Mouse (Mus musculus) mesoderm, embryonic 11.5 days (tissue): ENCODE measurements around the gene Kif16b.

Experiments
- DNase-seq: peaks from one replicate; pipeline ENCODE4 v3.0.0-alpha.2; 2012; ENCODE audit warnings: low read depth, low spot score

Gene Kif16b

GRCm38 (mm10) chr2:142900862-142901805 is at the start of gene Kif16b:
Kif16b (minus strand) TSS chr2:142901531.
- peak; percentile 93 for DNase-seq

- DNase-seq = peak; percentile 39
Observed at GRCm38 (mm10) chr2:142940899-142941642, 39.7 kb upstream of the Kif16b start.

- no peak for DNase-seq
Observed at GRCm38 (mm10) chr2:142930445-142930844, 29.1 kb upstream of the Kif16b start.

- DNase-seq = no peak
Observed at GRCm38 (mm10) chr2:142929226-142930112, 28.1 kb upstream of the Kif16b start.

GRCm38 (mm10) chr2:142910808-142911388 is 9.6 kb upstream of the Kif16b start:
- no peak for DNase-seq

GRCm38 (mm10) chr2:142909213-142909612 is 7.9 kb upstream of the Kif16b start:
- DNase-seq = no peak

- DNase-seq = no peak
Observed at GRCm38 (mm10) chr2:142907056-142907455, 5.7 kb upstream of the Kif16b start.

- DNase-seq = peak; percentile 94
Observed at GRCm38 (mm10) chr2:142902905-142903895, 1.9 kb upstream of the Kif16b start.

GRCm38 (mm10) chr2:142900120-142900861 is 1.0 kb downstream of the Kif16b start:
- peak; percentile 5 for DNase-seq

GRCm38 (mm10) chr2:142893780-142894179 is 7.6 kb downstream of the Kif16b start:
- no peak for DNase-seq

- no peak for DNase-seq
Observed at GRCm38 (mm10) chr2:142891283-142891682, 10.0 kb downstream of the Kif16b start.

GRCm38 (mm10) chr2:142884456-142884855 is 16.9 kb downstream of the Kif16b start:
- no peak for DNase-seq

GRCm38 (mm10) chr2:142883625-142883994 is 17.7 kb downstream of the Kif16b start:
- no peak for DNase-seq

GRCm38 (mm10) chr2:142882871-142883624 is 18.3 kb downstream of the Kif16b start:
- no peak for DNase-seq

GRCm38 (mm10) chr2:142882466-142882865 is 18.9 kb downstream of the Kif16b start:
- no peak for DNase-seq

- DNase-seq = no peak
Observed at GRCm38 (mm10) chr2:142881177-142881576, 20.2 kb downstream of the Kif16b start.

- no peak for DNase-seq
Observed at GRCm38 (mm10) chr2:142879257-142879818, 22.0 kb downstream of the Kif16b start.

GRCm38 (mm10) chr2:142876636-142877035 is 24.7 kb downstream of the Kif16b start:
- DNase-seq = no peak
